Mouse (Mus musculus): ENCODE results near the gene Rpl6.

DNA sequence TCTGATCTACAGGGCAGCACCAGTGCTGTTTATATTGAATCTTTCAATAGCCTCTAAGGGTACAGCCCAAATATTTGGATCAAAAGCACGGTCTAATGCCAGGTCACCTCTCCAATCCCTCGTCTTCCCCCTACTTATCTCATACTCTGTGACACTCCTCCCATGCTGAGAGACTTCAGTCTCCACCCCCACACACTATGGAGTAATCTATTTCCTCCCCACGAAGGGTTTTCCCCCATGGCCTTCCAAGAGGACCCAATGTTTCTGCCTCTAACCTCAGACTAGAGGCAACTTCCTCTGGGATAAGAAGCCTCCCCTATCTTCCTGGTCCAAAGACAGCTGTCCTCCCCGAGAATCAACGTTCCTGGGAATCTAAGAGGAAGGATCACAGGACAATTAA lies 7.5 kb upstream of the Rpl6 start:
- no peak for TF ChIP-seq CTCF (IDR thresholded peaks at IDR 0.05)
- no peak for TF ChIP-seq EP300 (IDR thresholded peaks at IDR 0.05)
